9 mouse cellular contexts compared by ENCODE assay signal in the genomic region with DNA sequence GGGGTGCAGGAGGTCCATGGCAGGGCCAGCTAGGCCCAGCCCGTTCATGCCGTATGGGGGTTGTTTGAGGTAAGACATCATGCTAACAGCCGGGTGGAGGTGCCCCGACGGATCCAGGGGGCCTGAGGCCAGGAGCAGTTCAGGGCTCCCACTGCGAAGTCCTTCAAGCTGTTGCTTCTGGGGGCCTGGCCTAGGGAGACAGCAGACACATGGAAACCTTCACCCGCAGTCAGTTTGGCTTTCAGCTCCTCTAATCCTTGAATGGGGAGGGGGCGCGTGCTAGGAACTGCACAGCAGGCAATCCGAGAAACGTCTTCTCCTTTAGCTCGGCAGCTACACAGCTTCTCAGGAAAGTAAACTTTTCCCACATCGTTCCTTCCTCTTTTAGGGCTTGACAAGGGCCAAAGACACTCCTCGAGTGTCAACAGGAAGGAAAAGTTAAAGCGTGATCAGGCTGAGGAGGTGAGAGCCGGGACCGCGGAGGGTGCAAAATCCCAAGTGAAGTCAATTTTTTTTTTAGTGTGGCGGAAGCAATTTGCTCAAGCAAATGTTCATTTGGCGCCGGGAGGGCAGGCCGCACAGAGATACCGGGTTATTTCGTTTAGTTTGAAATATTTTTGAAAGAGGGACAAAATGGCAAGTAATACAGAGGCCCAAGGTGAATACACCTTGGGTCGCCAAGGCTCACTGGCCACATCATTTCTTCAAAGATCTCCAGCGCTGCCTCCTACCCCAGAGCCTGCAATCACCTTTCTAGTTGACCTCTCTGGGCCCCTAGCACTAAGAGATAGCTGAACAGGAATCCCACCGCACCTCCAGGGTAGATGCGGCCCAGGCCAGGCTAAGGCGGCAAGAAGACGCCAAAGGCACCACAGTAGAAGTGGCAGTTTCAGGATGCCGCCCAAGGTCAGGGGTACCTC. TPM values are rescaled to one million over a fixed set of nuclear protein-coding genes. Genes with fewer than 3 reads are reported as not detected.
DNase-seq lines count a peak whose midpoint lies in the region; ATAC-seq lines count a peak whose summit lies in the region.
"Had no signal": no experiment of that assay in that cellular context is flagged by ENCODE, and none has a peak within 500 bp of the region (broad histone marks: within the 10 kb centered on the region; RNA-seq: fewer than 3 reads in every experiment).

No protein-coding gene starts in this region.

- H3K4me1 ChIP-seq in heart, embryonic 13.5 days, result peaks cover 58% of the 10 kb centered on the region
- H3K4me1 ChIP-seq in hindbrain, embryonic 12.5 days, result peaks cover 30% of the 10 kb centered on the region

- intact Hi-C loops in heart, postnatal 25 days (cut with DNase I), result loop anchor here (10.0 kb wide), 1 partner anchor 285 kb away; no protein-coding TSS in a partner anchor

- H3K36me3 ChIP-seq in heart, embryonic 13.5 days, result no peaks in the 10 kb centered on the region
- no peaks in the 10 kb centered on the region for H3K36me3 ChIP-seq in hindbrain, embryonic 12.5 days
- H3K36me3 ChIP-seq in splenic B cell, adult 2 months (ENCODE audit: control insufficient read depth, insufficient read depth, low read length, poor library complexity, severe bottlenecking), result no peaks in the 10 kb centered on the region
- H3K36me3 ChIP-seq: liver, embryonic 15.5 days had no signal

- H3K27me3 ChIP-seq in heart, embryonic 13.5 days (replicated peaks), result peaks cover 91% of the 10 kb centered on the region
- peaks cover 94% of the 10 kb centered on the region for H3K27me3 ChIP-seq in hindbrain, embryonic 12.5 days
- peaks cover 5% of the 10 kb centered on the region; the same call in 1 of the 2 replicates for H3K27me3 ChIP-seq in splenic B cell, adult 2 months (ENCODE audit: control insufficient read depth, insufficient read depth, low read length, poor library complexity, severe bottlenecking)

- no peak for ATAC-seq in heart, embryonic 13.5 days (ENCODE audit: extremely low read depth, insufficient number of reproducible peaks, low FRiP score, low TSS enrichment)
- ATAC-seq in hindbrain, embryonic 12.5 days (ENCODE audit: low FRiP score), result no peak
- no peak for ATAC-seq in inflammation-experienced regulatory T-cells, adult 6 months

- no peak overlapping the region for H3K27ac ChIP-seq in heart, embryonic 13.5 days (replicated peaks)
- H3K27ac ChIP-seq in hindbrain, embryonic 12.5 days, result no peak overlapping the region
- H3K27ac ChIP-seq: liver, embryonic 15.5 days had no signal

- H3K9ac ChIP-seq in heart, embryonic 13.5 days, result no peak overlapping the region
- H3K9ac ChIP-seq in hindbrain, embryonic 12.5 days, result peak overlapping the region; percentile 41; the same call in 1 of the 2 replicates
- H3K9ac ChIP-seq: liver, embryonic 15.5 days had no signal

- H3K9me3 ChIP-seq in heart, embryonic 13.5 days, result no peaks in the 10 kb centered on the region
- no peaks in the 10 kb centered on the region for H3K9me3 ChIP-seq in hindbrain, embryonic 12.5 days (replicated peaks)
- H3K9me3 ChIP-seq: liver, embryonic 15.5 days had no signal

- no peak overlapping the region for H3K4me2 ChIP-seq in heart, embryonic 13.5 days
- H3K4me2 ChIP-seq in hindbrain, embryonic 12.5 days (replicated peaks), result peak overlapping the region; percentile 74

- H3K4me3 ChIP-seq in heart, embryonic 13.5 days, result peak overlapping the region; percentile 72; the same call in 1 of the 2 replicates
- peak overlapping the region; percentile 47; the same call in 1 of the 2 replicates for H3K4me3 ChIP-seq in hindbrain, embryonic 12.5 days

- DNase-seq in heart, postnatal 25 days (ENCODE audit: low spot score), result no peak
- peak; percentile 26 to 30 for DNase-seq in right cerebral cortex, postnatal 10 days (ENCODE audit: low spot score in 2 of 2)
- DNase-seq in right cerebral cortex, postnatal 36 days (ENCODE audit: low spot score in 2 of 2), result no peak
- DNase-seq in splenic B cell, adult 2 months (ENCODE audit: low read depth, low spot score), result peak; percentile 22
- no peak for DNase-seq in layer of hippocampus, adult 18-20 months (ENCODE audit: low spot score in 2 of 2)

- WGBS in heart, embryonic 13.5 days, result 18% methylated on average over 31 of the region's 31 CpGs
- 3% methylated on average over 31 of the region's 31 CpGs for WGBS in hindbrain, embryonic 12.5 days

RNA-seq across cellular contexts. Expression of a gene that starts 3.0 kb away (rescaled TPM):
- polyA plus RNA-seq in heart, embryonic 13.5 days (2015; fragmentation: Nextera tagmentation; extraction: Ambion mirVana), result 0.07 and 0.17 TPM in 2 replicates
- total RNA-seq in heart, postnatal 25 days (2021), result not detected
- polyA plus RNA-seq in hindbrain, embryonic 12.5 days (2016; fragmentation: Nextera tagmentation; extraction: Ambion mirVana), result 3.4 and 3.6 TPM in 2 replicates
- polyA plus RNA-seq in inflammation-experienced regulatory T-cells, adult 6 months (2017; shearing (Covaris generic)), result not detected
- total RNA-seq in layer of hippocampus, adult 18-20 months (2021), result 1 to 10 TPM; 3.2 to 4.6 TPM
- polyA plus RNA-seq: liver, embryonic 15.5 days had no signal

Comparison
In these comparisons a context has a peak if more than half of its experiments do, and no peak if none do; other contexts are left out.
1. DNase-seq: peak in right cerebral cortex, postnatal 10 days (2 of 2) and splenic B cell, adult 2 months (single experiment); none in heart, postnatal 25 days (single experiment), right cerebral cortex, postnatal 36 days (0 of 2) and layer of hippocampus, adult 18-20 months (0 of 2).